Mouse (Mus musculus): ENCODE data around the gene Olfr178.

The Olfr178 gene

GRCm38 (mm10) chr16:58891963-58892362 lies at the start of gene Olfr178:
Olfr178 (minus strand) TSS chr16:58892063.
- DNase-seq: no peak

DNA sequence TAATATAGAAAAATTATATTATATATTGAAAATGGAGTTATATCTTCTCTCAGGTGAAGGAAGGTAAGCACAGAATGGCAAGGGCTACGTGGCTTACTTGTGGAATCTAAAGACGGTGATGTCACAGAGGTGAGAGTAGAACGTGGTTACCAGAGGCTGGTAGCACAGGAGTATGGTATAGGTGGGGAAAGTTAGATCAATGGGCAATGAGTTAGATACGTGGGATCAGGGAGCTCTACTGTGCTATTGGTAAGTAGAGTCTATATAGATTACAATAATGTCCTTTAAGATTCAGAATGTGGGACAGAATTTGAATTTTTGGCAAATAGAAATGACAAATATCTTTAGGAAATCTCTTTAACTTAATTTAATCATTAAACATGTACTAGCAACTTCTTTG lies 37.4 kb upstream of the Olfr178 start, which contains the start of gene Olfr180:
Olfr180 (minus strand) TSS at position 101 of the 400 bp plus-strand sequence.
- DNase-seq: no peak

DNA sequence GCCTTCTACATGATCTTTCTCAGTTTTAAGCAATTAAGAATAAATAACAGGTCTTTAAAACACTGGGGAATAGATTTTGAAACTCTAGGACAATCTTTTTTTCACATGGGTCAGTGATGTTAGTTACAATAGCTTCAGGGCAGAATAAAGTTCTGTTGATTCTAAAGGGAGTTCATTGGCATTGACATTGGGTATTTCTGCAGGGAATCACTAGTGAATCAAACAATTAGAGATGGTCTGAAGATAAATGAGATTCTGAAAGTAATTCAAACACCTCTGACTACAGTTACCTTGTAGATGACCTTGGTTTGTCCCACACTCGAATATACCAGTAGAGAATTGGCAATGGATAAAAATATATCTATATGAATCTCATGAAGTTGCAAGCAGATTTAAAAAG lies 36.8 kb upstream of the Olfr178 start, which contains the start of gene Olfr181:
Olfr181 (minus strand) TSS at position 101 of the 400 bp plus-strand sequence.
- DNase-seq: no peak

DNA sequence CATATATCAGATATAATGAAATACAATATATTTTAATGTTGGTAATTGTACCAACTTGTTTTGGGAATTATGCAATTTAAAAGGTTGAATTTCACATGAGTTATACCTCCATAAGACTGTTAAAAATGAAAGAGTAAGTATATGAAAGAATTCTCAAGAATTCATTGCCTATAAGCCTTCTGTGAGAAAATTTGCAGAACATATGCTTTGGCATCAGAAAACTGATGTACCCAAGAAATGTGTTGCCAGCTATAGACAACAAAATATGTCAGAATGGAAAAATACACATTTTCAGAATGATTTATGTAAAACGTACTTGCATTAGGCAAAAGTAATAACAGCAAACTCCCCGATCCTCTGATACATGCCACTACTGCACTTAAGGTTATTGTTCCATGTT lies 7.4 kb downstream of the Olfr178 start:
- no peak for DNase-seq

- DNase-seq: no peak
Measured at GRCm38 (mm10) chr16:58874668-58875067, 17.2 kb downstream of the Olfr178 start, which contains the start of gene Olfr177. Olfr177 (minus strand) TSS chr16:58874768.

DNA sequence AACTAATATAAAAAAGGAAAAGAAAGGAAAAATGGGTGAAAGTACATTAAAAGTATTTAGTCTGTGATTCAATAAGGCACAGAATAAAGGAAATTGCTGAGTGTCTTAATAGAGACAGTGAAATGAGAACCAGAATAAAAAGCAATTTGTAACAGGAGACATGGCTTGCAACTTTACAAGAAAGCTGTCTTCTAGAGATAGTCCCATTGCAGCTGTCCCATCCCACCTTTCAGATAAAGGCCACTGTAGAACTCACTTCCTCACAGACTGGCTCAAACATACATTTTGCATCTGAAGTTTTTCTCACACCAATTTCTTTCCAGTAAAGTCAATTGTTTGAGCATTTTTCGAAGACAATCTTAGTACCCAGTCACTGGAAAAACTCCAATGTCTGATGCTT lies 30.4 kb downstream of the Olfr178 start:
- no peak for DNase-seq

- no peak for DNase-seq
Measured at GRCm38 (mm10) chr16:58860032-58860737, 31.7 kb downstream of the Olfr178 start.
